Mouse (Mus musculus) cerebellum, adult 9-11 months (tissue): ENCODE measurements around the gene Kpna2.
"Not testable (repeated sequence)": the region's sequence is repeated elsewhere in the genome, so short reads cannot be mapped to it uniquely, and the experiment has no call there.

ENCODE experiments used
- DNase-seq: peaks from one replicate; pipeline ENCODE4 v3.0.0; 2022

Kpna2 gene

GRCm38 (mm10) chr11:106999151-106999948 is at the start of gene Kpna2:
Gene Kpna2 (minus strand): TSS chr11:106999541.
- DNase-seq = peak; percentile 89

GRCm38 (mm10) chr11:107046766-107047620 is 47.7 kb upstream of the Kpna2 start:
- peak; percentile 15 for DNase-seq

- DNase-seq = no peak
Observed at GRCm38 (mm10) chr11:107045546-107045945, 46.2 kb upstream of the Kpna2 start.

GRCm38 (mm10) chr11:107044321-107044720 is 45.0 kb upstream of the Kpna2 start:
- peak; percentile 77 for DNase-seq

GRCm38 (mm10) chr11:107043361-107043760 is 44.0 kb upstream of the Kpna2 start:
- DNase-seq = peak; percentile 28

- DNase-seq = no peak
Observed at GRCm38 (mm10) chr11:107041396-107041795, 42.1 kb upstream of the Kpna2 start.

GRCm38 (mm10) chr11:107039417-107039816 is 40.1 kb upstream of the Kpna2 start:
- DNase-seq = no peak

- DNase-seq = no peak
Observed at GRCm38 (mm10) chr11:107034085-107034810, 34.9 kb upstream of the Kpna2 start.

GRCm38 (mm10) chr11:107031635-107032034 is 32.3 kb upstream of the Kpna2 start:
- DNase-seq = no peak

GRCm38 (mm10) chr11:107029536-107029935 is 30.2 kb upstream of the Kpna2 start:
- DNase-seq = no peak

GRCm38 (mm10) chr11:107028754-107029153 is 29.4 kb upstream of the Kpna2 start:
- DNase-seq = no peak

GRCm38 (mm10) chr11:107028275-107028618 is 28.9 kb upstream of the Kpna2 start:
- no peak for DNase-seq

- DNase-seq = peak; percentile 92
Observed at GRCm38 (mm10) chr11:107027431-107028274, 28.3 kb upstream of the Kpna2 start.

GRCm38 (mm10) chr11:107026554-107027430 is 27.5 kb upstream of the Kpna2 start:
- DNase-seq = no peak

GRCm38 (mm10) chr11:107025411-107026321 is 26.3 kb upstream of the Kpna2 start, which contains the start of gene 1810010H24Rik:
Gene 1810010H24Rik (plus strand): TSS chr11:107025681.
- peak; percentile 65 for DNase-seq

- no peak for DNase-seq
Observed at GRCm38 (mm10) chr11:107024406-107024805, 25.1 kb upstream of the Kpna2 start.

GRCm38 (mm10) chr11:107022050-107022683 is 22.8 kb upstream of the Kpna2 start:
- DNase-seq = peak; percentile 9

- DNase-seq = not testable (repeated sequence)
Observed at GRCm38 (mm10) chr11:107019722-107020121, 20.4 kb upstream of the Kpna2 start.

- no peak for DNase-seq
Observed at GRCm38 (mm10) chr11:107019318-107019717, 20.0 kb upstream of the Kpna2 start.
